Mouse (Mus musculus): ENCODE results near the gene Dusp22.

GRCm38 (mm10) chr13:30688035-30688616 lies 28.3 kb downstream of the Dusp22 start:
- no peak for TF ChIP-seq GATA1 (IDR thresholded peaks at IDR 0.05; ENCODE audit: low read length)
- no peak for TF ChIP-seq TAL1 (IDR thresholded peaks at IDR 0.05; ENCODE audit: low read length)
